Mouse (Mus musculus) lung, postnatal 4 days (tissue): ENCODE measurements around the gene Cyb5rl.

Experiments used
- DNase-seq, 2 experiments: peaks; one replicate each; pipeline ENCODE4 v3.0.0; 2021

Cyb5rl gene

GRCm38 (mm10) chr4:107117741-107118385 is 51.1 kb downstream of the Cyb5rl start:
- DNase-seq, result no peak

DNA sequence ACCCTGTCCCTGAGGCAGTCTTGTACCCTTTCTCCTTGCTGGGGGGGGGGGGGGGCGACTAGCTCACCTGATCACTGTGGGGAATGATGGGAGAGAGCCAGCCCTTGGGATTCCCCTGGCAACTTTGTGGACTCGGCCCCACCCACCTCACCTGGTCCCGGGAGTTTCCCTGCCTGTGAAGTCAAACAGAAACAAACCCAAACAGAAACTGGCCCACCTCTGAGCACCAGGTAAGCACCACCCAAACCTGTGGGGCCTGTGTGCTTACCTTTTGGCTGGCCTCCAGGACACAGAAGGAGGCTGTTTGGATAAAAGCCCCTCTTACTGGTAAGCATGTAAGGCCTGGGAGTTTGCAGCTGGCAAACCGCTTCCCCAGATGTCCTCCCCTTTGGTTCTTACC is 52.3 kb downstream of the Cyb5rl start:
- DNase-seq, result peak; percentile 5 to 44

- DNase-seq, result no peak
Observed at GRCm38 (mm10) chr4:107120676-107121075, 53.9 kb downstream of the Cyb5rl start.

GRCm38 (mm10) chr4:107121165-107121943 is 54.6 kb downstream of the Cyb5rl start:
- peak; percentile 52 to 55 for DNase-seq

DNA sequence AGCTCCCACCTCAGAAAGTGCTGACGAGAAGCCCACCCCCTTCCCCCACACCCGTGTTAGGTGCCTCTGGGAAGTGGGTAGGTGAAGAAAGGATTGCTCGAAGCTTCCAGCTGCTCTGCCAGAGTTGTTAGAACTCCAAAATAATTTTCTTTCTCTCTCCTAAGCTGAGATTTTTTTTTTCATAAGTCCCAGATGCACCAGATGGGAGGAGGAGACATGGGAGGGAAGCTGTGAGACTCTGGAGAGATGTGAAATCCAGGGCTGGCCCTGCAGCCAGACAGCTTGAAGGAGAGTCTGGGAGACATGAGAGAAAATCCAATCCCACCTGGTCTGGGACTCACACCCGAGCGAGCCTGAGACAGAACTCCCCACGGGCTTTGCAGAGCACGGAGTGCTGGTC is 57.6 kb downstream of the Cyb5rl start:
- DNase-seq, result no peak

DNA sequence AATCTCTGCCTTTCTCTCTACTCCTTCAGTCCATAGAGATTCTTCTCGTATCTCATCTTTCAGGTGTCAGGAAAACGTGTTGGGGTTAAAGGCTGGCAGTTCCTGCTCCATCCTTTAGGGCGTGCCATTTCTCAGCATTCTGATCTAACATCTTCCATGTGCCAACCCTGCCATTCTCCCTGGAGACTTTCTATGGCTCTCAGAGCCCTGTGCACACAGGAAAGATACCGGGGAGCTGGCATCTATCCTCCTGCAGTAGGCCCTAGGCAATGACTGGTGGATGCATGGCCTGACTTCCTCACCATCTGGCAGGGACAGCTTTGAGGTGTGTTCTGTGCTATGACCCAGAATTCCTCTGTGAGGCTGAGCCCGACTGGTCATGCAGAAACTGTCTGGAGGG is 58.3 kb downstream of the Cyb5rl start:
- DNase-seq, result no peak

DNA sequence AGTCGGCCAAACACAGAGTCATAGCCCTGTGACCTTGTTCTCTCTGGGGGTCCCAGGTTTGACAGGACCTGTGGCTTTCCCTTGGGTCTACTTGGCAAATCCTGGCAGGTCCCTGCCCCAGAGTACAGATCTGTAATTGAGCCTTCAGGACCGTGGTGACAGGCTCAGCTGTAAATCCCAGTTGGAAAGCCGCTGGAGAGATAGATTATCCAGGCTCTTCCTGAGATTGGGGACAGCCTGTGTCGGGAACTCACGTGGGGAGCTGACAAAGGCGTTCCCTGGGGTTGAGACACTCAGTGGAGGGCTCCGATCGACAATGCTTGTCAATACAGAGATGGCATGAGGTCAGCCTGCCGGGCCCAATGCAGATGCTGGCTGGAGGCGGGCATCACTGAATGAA is 59.6 kb downstream of the Cyb5rl start:
- DNase-seq, result no peak

DNA sequence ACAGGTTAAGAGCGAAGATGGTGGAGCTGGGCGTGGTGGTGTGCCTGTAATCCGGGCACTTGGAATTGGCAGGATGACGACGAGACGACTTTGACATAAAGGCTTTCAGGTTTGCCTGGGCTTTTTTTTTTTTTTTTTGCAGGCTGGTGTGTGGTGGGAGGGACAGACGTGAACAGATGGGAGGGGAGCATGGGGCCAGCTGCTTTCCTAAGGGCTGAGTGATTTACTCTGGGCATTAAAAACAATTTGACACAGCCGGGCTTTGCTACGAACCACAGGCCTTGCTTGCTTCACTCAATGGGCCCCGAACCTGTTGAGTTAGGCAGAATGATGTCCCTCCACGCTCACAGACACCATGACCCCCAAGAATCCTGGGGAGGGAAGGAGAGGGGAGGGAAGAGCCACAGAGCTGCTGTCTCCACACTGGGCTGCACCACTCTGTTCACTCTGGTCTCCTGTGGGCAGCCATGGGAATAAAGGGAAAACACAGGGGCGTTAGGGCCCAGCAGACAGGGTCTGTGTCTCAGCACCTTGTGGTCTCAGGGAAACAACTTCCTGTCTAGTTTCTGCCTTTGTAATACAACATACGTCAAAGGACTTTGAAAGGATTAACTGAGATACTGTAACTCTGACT is 60.2 kb downstream of the Cyb5rl start:
- DNase-seq, result no peak

- DNase-seq, result no peak
Observed at GRCm38 (mm10) chr4:107127901-107128669, 61.3 kb downstream of the Cyb5rl start.

- no peak for DNase-seq
Observed at GRCm38 (mm10) chr4:107129373-107129772, 62.6 kb downstream of the Cyb5rl start.

DNA sequence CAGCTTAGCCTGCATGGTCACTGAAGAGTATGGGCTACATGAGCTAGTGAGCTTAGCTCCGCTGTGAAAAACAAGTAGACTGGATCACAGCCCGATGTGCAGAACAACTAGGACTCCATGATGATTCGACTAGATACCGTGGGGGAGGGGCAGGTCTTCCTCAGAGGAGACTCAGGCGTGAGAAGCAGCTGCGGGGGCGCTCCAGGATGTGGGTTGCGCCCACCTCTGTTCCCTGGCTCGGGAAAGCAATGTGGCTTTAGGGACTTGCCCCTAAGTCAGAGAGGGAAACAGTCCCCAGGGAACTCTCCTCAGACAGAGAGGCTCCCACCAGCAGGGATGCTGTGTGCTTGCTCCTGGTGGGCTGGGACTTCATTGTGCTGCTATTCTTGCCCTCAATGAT is 63.7 kb downstream of the Cyb5rl start:
- no peak for DNase-seq

- no peak for DNase-seq
Observed at GRCm38 (mm10) chr4:107134891-107135290, 68.1 kb downstream of the Cyb5rl start.

DNA sequence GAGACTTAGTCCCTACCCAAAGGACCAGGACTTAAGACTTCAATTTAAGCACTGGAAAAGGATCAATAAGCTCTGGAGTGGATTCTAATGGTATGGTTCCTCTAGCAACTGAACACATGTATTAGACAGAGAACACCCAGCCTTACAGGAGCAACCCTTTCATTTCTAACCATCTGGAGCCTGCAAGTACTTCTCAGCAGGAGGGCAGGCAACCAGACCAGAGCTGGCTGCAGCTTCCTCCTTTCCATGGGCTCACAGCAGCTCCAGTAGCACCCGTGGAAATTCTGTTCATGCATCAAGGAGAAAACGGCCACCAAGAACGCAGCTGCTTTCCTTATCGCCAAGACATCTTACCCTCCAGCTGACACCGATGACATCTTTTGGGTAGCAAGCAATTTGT is 68.9 kb downstream of the Cyb5rl start:
- no peak for DNase-seq

GRCm38 (mm10) chr4:107136531-107136930 is 69.7 kb downstream of the Cyb5rl start:
- no peak for DNase-seq
